39 mouse cellular contexts compared by ENCODE assay signal in the genomic region with DNA sequence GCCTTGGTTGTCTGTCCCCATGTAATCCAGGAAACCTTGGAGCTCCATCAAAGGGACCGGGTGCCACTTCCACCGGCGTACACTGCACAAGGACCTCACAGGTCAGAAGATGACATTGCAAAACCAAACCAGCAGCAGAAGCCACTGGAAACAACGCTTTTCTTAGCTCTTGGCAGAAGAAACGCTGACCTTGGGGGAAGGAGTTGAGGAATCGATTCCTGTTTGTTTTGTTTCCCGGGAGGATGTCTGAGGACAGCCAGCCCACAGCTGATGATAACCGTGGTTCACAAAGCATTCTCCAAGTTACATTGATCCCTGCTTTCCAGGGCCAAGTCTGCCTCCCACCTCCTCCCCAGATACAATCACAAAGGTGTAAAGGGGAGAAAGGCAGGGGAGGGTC. TPM values are rescaled to one million over a fixed set of nuclear protein-coding genes. Genes with fewer than 3 reads are reported as not detected.
DNase-seq lines count a peak whose midpoint lies in the region; ATAC-seq lines count a peak whose summit lies in the region.
"Had no signal": no experiment of that assay in that cellular context is flagged by ENCODE, and none has a peak within 500 bp of the region (broad histone marks: within the 10 kb centered on the region; RNA-seq: fewer than 3 reads in every experiment).

No protein-coding gene starts in this region.

- no peaks in the 10 kb centered on the region for H3K27me3 ChIP-seq in limb, embryonic 12.5 days
- no peaks in the 10 kb centered on the region for H3K27me3 ChIP-seq in limb, embryonic 10.5 days (ENCODE audit: low read depth, poor library complexity, severe bottlenecking)
- H3K27me3 ChIP-seq: forebrain, embryonic 15.5 days; hindbrain, embryonic 12.5 days; midbrain, embryonic 12.5 days; neural tube, embryonic 13.5 days had no signal

- H3K4me1 ChIP-seq in limb, embryonic 12.5 days (replicated peaks): peaks cover 5% of the 10 kb centered on the region
- peaks cover 8% of the 10 kb centered on the region for H3K4me1 ChIP-seq in limb, embryonic 10.5 days
- H3K4me1 ChIP-seq: forebrain, embryonic 15.5 days; midbrain, embryonic 12.5 days; neural tube, embryonic 13.5 days had no signal

- ATAC-seq in limb, embryonic 12.5 days (ENCODE audit: insufficient number of reproducible peaks, insufficient read depth, low FRiP score, low TSS enrichment, low read depth): no peak
- peak; percentile 31; the same call in 1 of the 2 replicates for ATAC-seq in granulocyte monocyte progenitor cell, adult 5-6 weeks (replicated peaks; ENCODE audit: poor library complexity, severe bottlenecking)
- ATAC-seq: forebrain, embryonic 15.5 days; hindbrain, postnatal 0 days; intestine, embryonic 16.5 days; Patski had no signal

- H3K27ac ChIP-seq in limb, embryonic 12.5 days: peak overlapping the region; percentile 70; the same call in 1 of the 2 replicates
- H3K27ac ChIP-seq in limb, embryonic 10.5 days: no peak overlapping the region
- H3K27ac ChIP-seq: forebrain, embryonic 15.5 days; hindbrain, embryonic 12.5 days; hindbrain, postnatal 0 days; kidney, postnatal 0 days; liver, embryonic 14.5 days; midbrain, embryonic 12.5 days; neural tube, embryonic 13.5 days had no signal

- H3K4me3 ChIP-seq in limb, embryonic 12.5 days (replicated peaks): no peak overlapping the region
- H3K4me3 ChIP-seq in limb, embryonic 10.5 days: no peak overlapping the region
- H3K4me3 ChIP-seq: forebrain, embryonic 15.5 days; hindbrain, embryonic 12.5 days; midbrain, embryonic 12.5 days; neural tube, embryonic 13.5 days had no signal

- H3K4me2 ChIP-seq in limb, embryonic 12.5 days: no peak overlapping the region
- H3K4me2 ChIP-seq: forebrain, embryonic 15.5 days; hindbrain, embryonic 12.5 days; midbrain, embryonic 12.5 days; neural tube, embryonic 13.5 days had no signal

- no peaks in the 10 kb centered on the region for H3K36me3 ChIP-seq in limb, embryonic 12.5 days
- H3K36me3 ChIP-seq in limb, embryonic 10.5 days: no peaks in the 10 kb centered on the region
- H3K36me3 ChIP-seq: forebrain, embryonic 15.5 days; hindbrain, embryonic 12.5 days; midbrain, embryonic 12.5 days; neural tube, embryonic 13.5 days had no signal

- H3K9ac ChIP-seq in limb, embryonic 12.5 days (replicated peaks): no peak overlapping the region
- H3K9ac ChIP-seq: forebrain, embryonic 15.5 days; hindbrain, embryonic 12.5 days; liver, embryonic 14.5 days; midbrain, embryonic 12.5 days; neural tube, embryonic 13.5 days had no signal

- H3K9me3 ChIP-seq in limb, embryonic 12.5 days: no peaks in the 10 kb centered on the region
- H3K9me3 ChIP-seq in limb, embryonic 10.5 days (replicated peaks): no peaks in the 10 kb centered on the region
- H3K9me3 ChIP-seq: forebrain, embryonic 15.5 days; hindbrain, embryonic 12.5 days; midbrain, embryonic 12.5 days; neural tube, embryonic 13.5 days had no signal

- peak; percentile 23 to 68 for DNase-seq in adrenal gland, adult (ENCODE audit: inconsistent age in 2 of 2, low spot score in 1 of 2)
- no peak for DNase-seq in adrenal gland, postnatal 4 days (ENCODE audit: low spot score in 2 of 2)
- DNase-seq in limb, embryonic 10.5 days (ENCODE audit: low spot score): no peak
- DNase-seq in 416B (ENCODE audit: low read depth): peak; percentile 4
- no peak for DNase-seq in testis, postnatal 14 days (ENCODE audit: low spot score)
- DNase-seq in gastrocnemius, adult 8-10 months (ENCODE audit: low spot score in 2 of 2): no peak
- DNase-seq: cerebellum, adult 2 months; cerebellum, postnatal 14 days; gastrocnemius, postnatal 36 days; heart, postnatal 14 days; kidney, adult 8-10 months; kidney, postnatal 4 days; layer of hippocampus, postnatal 36 days; left cerebral cortex, postnatal 4 days; lung, adult 2 months; retina, postnatal 1 day; right cerebral cortex, postnatal 25 days; spleen, adult 18-20 months; thymus, adult 18-20 months; thymus, postnatal 25 days had no signal

- WGBS in limb, embryonic 12.5 days: 85% methylated on average over 8 of the region's 8 CpGs
- 82% methylated on average over 8 of the region's 8 CpGs for WGBS in limb, embryonic 10.5 days

RNA-seq across cellular contexts. Expression of gene Agxt, which starts 11.0 kb away (rescaled TPM):
- 10 to 100 TPM in 1 of 2 experiments, under 1 TPM in 1; 0.70 to 18.8 TPM for total RNA-seq in adrenal gland, postnatal 4 days (2021)
- polyA plus RNA-seq in limb, embryonic 12.5 days (2016; fragmentation: Nextera tagmentation; extraction: Ambion mirVana): not detected in 2 replicates
- 0.11 TPM in 1 of 2 replicates, not detected in the other for polyA plus RNA-seq in limb, embryonic 10.5 days (2016; fragmentation: Nextera tagmentation; extraction: Ambion mirVana)
- not detected in 2 replicates for total RNA-seq in granulocyte monocyte progenitor cell, adult 5-6 weeks (2014; fragmentation: Nextera tagmentation)
- not detected in 2 replicates for total RNA-seq in granulocyte monocyte progenitor cell, adult 5-6 weeks (2017)
- not detected for total RNA-seq in gastrocnemius, adult 8-10 months (2022)
- total RNA-seq: adrenal gland, postnatal 36 days; gastrocnemius, adult 18-20 months; heart, postnatal 14 days; hindbrain, postnatal 0 days; layer of hippocampus, adult 8-10 months; layer of hippocampus, postnatal 36 days; left cerebral cortex, postnatal 4 days; megakaryocyte progenitor cell, adult 5-6 weeks; MEL had no signal
- polyA plus RNA-seq: cerebellum, adult 2 months; cortical plate, adult 2 months; forebrain, embryonic 15.5 days; frontal cortex, adult 2 months; heart, embryonic 14.5 days; hindbrain, embryonic 12.5 days; hindbrain, postnatal 0 days; lung, adult 2 months; midbrain, embryonic 12.5 days; neural tube, embryonic 13.5 days; Patski had no signal

RNA-seq across cellular contexts. Expression of gene Kif1a, which starts 22.3 kb away (rescaled TPM):
- total RNA-seq in adrenal gland, postnatal 4 days (2021): 10 to 100 TPM; 36.0 to 45.0 TPM
- polyA plus RNA-seq in limb, embryonic 12.5 days (2016; fragmentation: Nextera tagmentation; extraction: Ambion mirVana): 10.3 and 12.4 TPM in 2 replicates
- polyA plus RNA-seq in limb, embryonic 10.5 days (2016; fragmentation: Nextera tagmentation; extraction: Ambion mirVana): 2.2 and 4.9 TPM in 2 replicates
- total RNA-seq in granulocyte monocyte progenitor cell, adult 5-6 weeks (2014; fragmentation: Nextera tagmentation): not detected in 2 replicates
- not detected in 2 replicates for total RNA-seq in granulocyte monocyte progenitor cell, adult 5-6 weeks (2017)
- total RNA-seq in gastrocnemius, adult 8-10 months (2022): 1 to 10 TPM in 2 of 4 experiments, under 1 TPM in 2; 0.63 to 2.3 (median 1.0) TPM
- total RNA-seq: MEL had no signal
- polyA plus RNA-seq: Patski had no signal

RNA-seq across cellular contexts. Expression of gene 2310007B03Rik, which starts 36.7 kb away (rescaled TPM):
- under 1 TPM in 1 of 2 experiments, not detected in 1; 0.42 TPM for total RNA-seq in adrenal gland, postnatal 4 days (2021)
- 0.10 and 0.18 TPM in 2 replicates for polyA plus RNA-seq in limb, embryonic 12.5 days (2016; fragmentation: Nextera tagmentation; extraction: Ambion mirVana)
- polyA plus RNA-seq in limb, embryonic 10.5 days (2016; fragmentation: Nextera tagmentation; extraction: Ambion mirVana): 0.74 and 1.4 TPM in 2 replicates
- not detected in 2 replicates for total RNA-seq in granulocyte monocyte progenitor cell, adult 5-6 weeks (2014; fragmentation: Nextera tagmentation)
- not detected in 2 replicates for total RNA-seq in granulocyte monocyte progenitor cell, adult 5-6 weeks (2017)
- total RNA-seq in gastrocnemius, adult 8-10 months (2022): not detected
- total RNA-seq: adrenal gland, postnatal 36 days; gastrocnemius, adult 18-20 months; gastrocnemius, postnatal 36 days; heart, postnatal 14 days; layer of hippocampus, adult 8-10 months; layer of hippocampus, postnatal 36 days; left cerebral cortex, postnatal 4 days; megakaryocyte progenitor cell, adult 5-6 weeks; MEL had no signal
- polyA plus RNA-seq: cerebellum, adult 2 months; cortical plate, adult 2 months; frontal cortex, adult 2 months; neural tube, embryonic 13.5 days; Patski had no signal

RNA-seq across cellular contexts. Expression of gene Crocc2, which starts 44.5 kb away (rescaled TPM):
- under 1 TPM; 0.31 TPM for total RNA-seq in adrenal gland, postnatal 4 days (2021)
- 0.27 and 0.33 TPM in 2 replicates for polyA plus RNA-seq in limb, embryonic 12.5 days (2016; fragmentation: Nextera tagmentation; extraction: Ambion mirVana)
- 0.33 and 0.34 TPM in 2 replicates for polyA plus RNA-seq in limb, embryonic 10.5 days (2016; fragmentation: Nextera tagmentation; extraction: Ambion mirVana)
- total RNA-seq in granulocyte monocyte progenitor cell, adult 5-6 weeks (2014; fragmentation: Nextera tagmentation): not detected in 2 replicates
- not detected in 2 replicates for total RNA-seq in granulocyte monocyte progenitor cell, adult 5-6 weeks (2017)
- total RNA-seq in gastrocnemius, adult 8-10 months (2022): not detected
- total RNA-seq: gastrocnemius, adult 18-20 months; gastrocnemius, postnatal 36 days; megakaryocyte progenitor cell, adult 5-6 weeks; MEL had no signal

Comparison
In these comparisons a context has a peak if more than half of its experiments do, and no peak if none do; other contexts are left out.
1. DNase-seq: peak in adrenal gland, adult (2 of 2) and 416B (single experiment); none in adrenal gland, postnatal 4 days (0 of 2), limb, embryonic 10.5 days (single experiment), testis, postnatal 14 days (single experiment) and gastrocnemius, adult 8-10 months (0 of 2).
2. RNA of gene Kif1a, which starts 22.3 kb away (total RNA-seq): 36.0 to 45.0 TPM in adrenal gland, postnatal 4 days; 0.63 to 2.3 TPM in gastrocnemius, adult 8-10 months and not detected in granulocyte monocyte progenitor cell, adult 5-6 weeks; every median in the first group is over 10 times any median in the second.